Mouse (Mus musculus) left cerebral cortex, postnatal 10 days (tissue): ENCODE data around the gene 1700069L16Rik. TPM values are rescaled to one million over a fixed set of nuclear protein-coding genes. Genes with fewer than 3 reads are reported as not detected.

Experiments used
- DNase-seq, 2 experiments: peaks; one replicate each; pipeline ENCODE4 v3.0.0; 2021 to 2022; ENCODE audit warnings: low spot score in 2 of 2, mixed read lengths in 1 of 2; ENCODE audit errors: extremely low spot score in 1 of 2
- intact Hi-C: fragments of 180-260 bp; cut with DNase I; formaldehyde crosslinking; loops from one replicate; pipeline ENCODE4 v1.15.1; 2025
- total RNA-seq, 2 experiments: library from RNA; stranded (reverse); gene quantifications; 2 replicates each; pipeline ENCODE4 v1.2.3; 2021

The 1700069L16Rik gene
- total RNA-seq, 2 experiments from 2014 or later = not detected

DNA sequence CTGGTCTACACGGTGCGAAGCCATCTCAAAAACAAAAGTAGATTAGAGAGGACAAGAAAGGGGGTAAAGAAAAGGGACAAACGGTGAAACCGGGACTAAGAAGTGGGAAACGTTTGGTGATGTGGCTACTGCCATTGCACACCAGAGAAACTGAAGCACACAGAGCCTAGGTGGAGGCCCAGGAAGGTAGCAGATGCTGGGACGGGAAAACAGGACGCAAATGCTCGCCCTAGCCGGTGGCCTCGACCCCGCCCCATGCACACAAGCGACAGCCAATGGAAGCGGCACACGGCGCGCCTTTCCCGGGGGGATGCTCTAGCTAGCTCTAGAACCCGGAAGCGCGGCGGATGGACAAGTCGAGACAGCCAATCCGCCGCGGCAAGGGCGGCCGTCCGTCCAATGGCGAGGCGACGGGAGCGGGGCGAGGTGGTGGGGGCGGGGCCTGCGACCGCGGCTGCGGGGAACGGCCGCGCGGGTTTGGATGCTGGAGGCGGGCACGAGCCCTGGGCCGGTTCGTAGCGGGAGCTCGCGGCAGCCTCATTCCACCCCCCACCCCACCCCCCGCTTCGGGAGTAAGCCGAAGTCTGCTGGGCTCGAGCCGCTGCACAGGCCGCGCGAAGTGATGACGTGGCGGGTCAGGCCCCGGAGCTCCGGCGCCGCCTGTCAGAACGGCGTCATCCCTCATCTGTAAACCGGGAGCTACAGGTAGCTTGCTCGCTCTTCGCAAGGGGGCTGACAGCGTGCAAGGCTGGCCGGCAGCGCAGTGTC lies 11.0 kb upstream of the 1700069L16Rik start, which contains the start of gene Ficd:
Gene Ficd, plus strand, starts transcription at position 459 of the 768 bp plus-strand sequence.
- intact Hi-C loops = loop anchor here (10.0 kb wide), 1 partner anchor 461 kb away; no protein-coding TSS in a partner anchor

DNA sequence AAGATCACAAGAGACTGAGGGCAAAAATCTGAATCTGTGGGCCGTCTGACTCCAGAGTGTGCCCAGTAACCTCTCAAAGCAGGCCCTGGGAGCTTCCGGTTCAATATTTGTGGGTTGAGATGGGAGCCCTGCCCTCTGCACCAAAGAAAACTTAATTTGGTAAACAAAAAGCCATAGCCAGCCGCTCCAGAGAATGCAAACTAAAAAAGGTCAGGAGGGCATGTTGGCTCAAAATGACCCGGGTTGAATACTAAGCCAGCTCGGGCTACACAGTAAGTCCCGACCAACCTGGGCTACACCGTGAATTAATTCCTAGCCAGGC lies 10.4 kb upstream of the 1700069L16Rik start:
- intact Hi-C loops = loop anchor here (10.0 kb wide), 1 partner anchor 460 kb away; no protein-coding TSS in a partner anchor
- no peak for DNase-seq

More for the DNA sequence above, 11.0 kb upstream of the 1700069L16Rik start, which contains the start of gene Ficd:
- peak; percentile 89 to 98 for DNase-seq

DNA sequence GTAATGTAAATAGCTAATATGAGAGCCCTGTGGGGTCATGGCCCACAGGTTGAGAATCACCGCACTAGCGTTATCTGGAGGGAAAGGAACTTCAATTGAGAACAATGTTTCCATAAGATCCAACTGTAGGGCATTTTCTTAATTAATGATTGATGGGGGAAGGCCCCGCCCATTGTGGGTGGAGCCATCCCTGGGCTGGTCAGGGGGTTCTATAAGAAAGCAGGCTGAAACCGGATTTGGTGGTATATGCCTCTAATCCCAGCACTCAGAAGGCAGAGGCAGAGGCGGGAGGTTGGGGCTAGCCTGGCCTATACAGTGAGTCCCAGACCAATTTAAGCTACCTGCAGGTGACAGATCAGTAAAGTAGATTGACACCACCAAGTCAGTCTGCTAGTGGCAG lies 9.8 kb upstream of the 1700069L16Rik start:
- DNase-seq = no peak
- intact Hi-C loops = loop anchor here (10.0 kb wide), 1 partner anchor 460 kb away; no protein-coding TSS in a partner anchor

GRCm38 (mm10) chr5:113732182-113732581 lies 7.6 kb upstream of the 1700069L16Rik start:
- intact Hi-C loops = loop anchor here (2.0 to 10.0 kb wide), 2 partner anchors 365 to 457 kb away; no protein-coding TSS in a partner anchor

DNA sequence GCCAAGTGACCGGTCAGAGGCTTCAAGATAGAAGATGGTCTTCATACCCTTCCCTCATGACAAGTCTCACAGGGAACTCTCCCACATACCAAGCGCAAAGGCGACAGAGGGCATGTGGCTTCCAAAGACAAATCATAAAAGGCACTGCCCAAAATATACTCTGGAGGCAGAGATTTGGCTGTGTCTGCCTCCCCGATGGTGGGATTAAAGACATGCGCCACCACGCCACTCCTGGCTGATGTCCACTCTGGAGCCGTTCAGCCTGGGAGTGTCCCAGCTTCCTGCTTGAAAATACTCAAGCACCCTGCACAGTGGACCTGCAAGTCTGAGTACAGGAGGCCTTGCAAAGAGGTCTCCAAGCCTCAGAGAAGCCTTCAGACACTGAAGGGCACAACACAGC lies 6.6 kb upstream of the 1700069L16Rik start:
- intact Hi-C loops = loop anchor here (10.0 kb wide), 1 partner anchor 456 kb away; no protein-coding TSS in a partner anchor
- no peak for DNase-seq

More at GRCm38 (mm10) chr5:113732182-113732581, 7.6 kb upstream of the 1700069L16Rik start:
- DNase-seq = peak in 1 of 2 experiments; percentile 66

- intact Hi-C loops = loop anchor here (10.0 kb wide), 1 partner anchor 456 kb away; no protein-coding TSS in a partner anchor
- DNase-seq = no peak
Observed at GRCm38 (mm10) chr5:113730641-113731121, 6.1 kb upstream of the 1700069L16Rik start.

DNA sequence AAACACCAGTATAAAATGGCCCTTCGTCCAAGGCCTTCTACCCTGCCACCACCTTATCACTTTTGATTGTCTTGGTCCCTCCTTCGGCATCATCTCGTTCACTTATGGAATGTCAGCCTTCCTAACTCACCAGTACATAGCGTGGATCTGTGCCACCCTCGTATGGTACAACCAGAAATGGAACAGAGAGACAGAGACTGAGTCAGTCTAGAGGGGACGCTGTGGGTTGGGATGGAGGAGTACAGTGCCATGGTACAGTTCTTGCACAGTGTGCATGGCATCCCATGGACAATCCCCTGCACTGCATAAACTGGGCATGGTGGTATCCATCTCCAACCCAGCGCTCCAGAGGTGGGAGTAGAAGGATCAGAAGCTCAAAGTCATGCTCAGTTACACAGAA lies 4.1 kb upstream of the 1700069L16Rik start:
- intact Hi-C loops = no loop called here
- DNase-seq = no peak

DNA sequence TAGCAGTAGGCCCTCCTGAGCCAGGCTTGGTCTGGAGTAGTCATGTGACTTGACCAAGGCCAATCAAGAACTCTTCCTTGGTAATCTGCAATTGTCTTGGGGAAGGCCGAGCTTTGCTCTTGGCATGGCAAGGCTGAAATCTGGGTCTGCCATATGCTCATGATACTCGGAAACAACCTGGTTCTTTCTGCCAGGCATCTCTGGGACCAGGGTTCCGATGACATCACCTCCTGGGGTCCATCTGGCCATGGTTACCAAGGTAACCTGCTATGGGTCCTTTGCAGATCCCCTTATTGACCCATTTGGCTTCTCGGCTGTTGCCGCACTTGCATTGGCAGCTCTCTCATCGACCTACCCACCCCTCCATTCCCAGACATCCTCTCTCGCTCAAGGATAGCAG lies 3.4 kb upstream of the 1700069L16Rik start:
- intact Hi-C loops = no loop called here
- no peak for DNase-seq

DNA sequence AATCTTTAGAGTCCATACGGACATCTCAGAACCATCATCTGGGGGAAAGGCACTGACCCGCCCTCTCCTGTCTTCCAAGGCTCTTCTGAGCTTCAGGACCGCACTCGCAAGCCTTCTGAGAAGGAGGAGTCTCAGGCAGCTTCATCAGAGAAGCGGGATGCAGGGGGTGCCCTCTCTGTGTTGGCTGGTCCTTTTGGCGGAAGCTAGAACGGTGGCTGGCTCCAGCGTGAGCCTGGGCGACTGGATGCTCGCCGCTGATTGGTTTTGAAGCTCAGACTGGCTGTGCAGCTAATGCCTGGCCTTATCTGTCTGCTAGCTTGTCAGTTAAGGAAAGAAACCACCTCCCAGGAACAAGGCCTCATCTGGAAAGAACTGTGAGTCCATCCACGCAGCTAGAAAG lies 2.7 kb upstream of the 1700069L16Rik start:
- no peak for DNase-seq
- intact Hi-C loops = no loop called here

DNA sequence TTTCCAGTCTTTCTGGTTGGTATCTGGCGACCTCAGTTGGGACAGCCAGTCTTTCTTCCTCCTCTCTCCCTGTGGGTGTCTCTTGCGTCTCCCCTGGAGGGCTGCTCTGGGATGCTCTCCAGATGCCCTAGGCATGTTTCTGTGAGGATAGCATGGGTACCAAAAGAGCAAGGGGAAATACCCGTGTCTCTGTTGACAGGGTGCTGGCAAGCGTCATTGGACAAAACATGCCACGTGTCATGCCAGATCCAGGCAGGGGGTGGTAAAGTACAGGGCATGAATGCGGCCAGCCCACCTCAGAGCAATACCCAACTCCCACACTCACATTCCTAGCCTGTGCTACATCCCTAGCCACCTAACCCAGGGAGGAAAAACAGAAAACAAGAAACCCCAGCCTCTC lies 2.0 kb upstream of the 1700069L16Rik start:
- intact Hi-C loops = no loop called here

GRCm38 (mm10) chr5:113725417-113725816 lies 845 bp upstream of the 1700069L16Rik start:
- intact Hi-C loops = loop anchor here (2.0 kb wide), 1 partner anchor 359 kb away; no protein-coding TSS in a partner anchor

More for the DNA sequence above, 2.0 kb upstream of the 1700069L16Rik start:
- DNase-seq = no peak

GRCm38 (mm10) chr5:113723567-113724237 lies 870 bp downstream of the 1700069L16Rik start:
- intact Hi-C loops = loop anchor here (1.0 to 5.0 kb wide), 4 partner anchors 131 to 357 kb away; no protein-coding TSS in a partner anchor
- no peak for DNase-seq

More at GRCm38 (mm10) chr5:113725417-113725816, 845 bp upstream of the 1700069L16Rik start:
- no peak for DNase-seq

DNA sequence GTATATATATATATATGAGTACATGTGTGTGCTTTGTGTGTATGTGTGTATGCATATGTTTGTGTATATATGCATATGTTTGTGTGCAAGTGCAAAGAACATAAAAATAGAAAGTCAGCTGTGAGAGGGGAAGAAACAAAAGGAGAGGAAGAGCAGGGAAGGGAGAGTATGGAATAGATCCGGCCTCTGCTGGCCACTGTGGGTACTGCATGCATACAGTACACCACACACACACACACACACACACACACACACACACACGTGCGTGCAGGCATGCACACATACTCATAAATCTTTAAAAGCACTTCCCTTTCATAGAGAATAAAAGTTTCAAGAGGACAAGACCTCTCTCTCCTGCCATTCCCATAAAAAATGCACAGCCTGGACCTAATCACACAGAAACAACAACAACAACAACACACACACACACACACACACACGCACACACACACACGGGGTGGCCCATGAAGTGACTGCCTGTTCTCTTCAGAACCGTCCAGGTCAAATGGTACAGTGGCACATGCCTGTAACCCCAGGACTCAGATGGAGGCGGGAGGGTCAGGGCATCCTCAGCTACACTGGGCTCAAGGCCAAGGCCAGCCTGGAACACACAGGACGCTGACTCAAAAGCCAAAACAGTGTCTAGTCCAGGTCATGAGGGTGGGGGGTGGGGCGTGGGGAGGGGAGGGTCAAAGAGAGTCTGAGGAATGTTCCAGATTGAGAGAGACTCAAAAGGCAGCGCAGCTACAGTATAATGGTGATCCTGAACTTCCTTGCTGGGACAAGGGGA lies 2.2 kb downstream of the 1700069L16Rik start:
- intact Hi-C loops = loop anchor here (5.0 kb wide), 2 partner anchors 130 to 235 kb away; no protein-coding TSS in a partner anchor
- DNase-seq = no peak

- DNase-seq = no peak
- intact Hi-C loops = no loop called here
Observed at GRCm38 (mm10) chr5:113719221-113719661, 5.3 kb downstream of the 1700069L16Rik start.

GRCm38 (mm10) chr5:113716581-113717388 lies 7.8 kb downstream of the 1700069L16Rik start:
- intact Hi-C loops = no loop called here
- DNase-seq = peak; percentile 60 to 74

DNA sequence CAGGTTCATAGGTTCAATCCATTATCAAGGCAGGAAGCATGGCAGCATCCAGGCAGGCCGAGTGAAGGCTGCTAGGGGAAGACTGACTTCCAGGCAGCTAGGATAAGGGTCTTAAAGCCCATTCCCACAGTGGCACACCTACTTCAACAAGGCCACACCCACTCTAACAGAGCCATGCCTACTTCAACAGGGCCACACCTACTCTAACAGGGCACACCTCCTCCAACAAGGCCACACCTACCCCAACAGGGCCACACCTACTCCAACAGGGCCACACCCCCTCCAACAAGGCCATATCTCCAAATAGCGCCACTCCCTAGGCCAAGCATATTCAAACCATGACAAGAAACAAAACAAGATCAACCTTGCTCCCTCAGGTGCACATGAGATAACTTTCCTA lies 11.7 kb downstream of the 1700069L16Rik start:
- intact Hi-C loops = no loop called here
- no peak for DNase-seq

GRCm38 (mm10) chr5:113703803-113704585 lies 20.6 kb downstream of the 1700069L16Rik start:
- intact Hi-C loops = no loop called here
- DNase-seq = no peak
